Mouse (Mus musculus): ENCODE measurements around the gene Batf2. TPM values are rescaled to one million over a fixed set of nuclear protein-coding genes. Genes with fewer than 3 reads are reported as not detected.

Batf2 gene
- total and polyA plus RNA-seq, 2 experiments from 2014 or later, result 0.18 to 0.46 TPM

GRCm38 (mm10) chr19:6117986-6118676, 22.7 kb upstream of the Batf2 start, which contains the start of gene Sac3d1:
Sac3d1 (minus strand) TSS chr19:6118650.
- ATAC-seq (ENCODE audit: insufficient read depth, low read depth), result peak; percentile 85
- under 1% methylated on average over 62 of the region's 77 CpGs for WGBS
- Histone ChIP-seq H3K9ac (replicated peaks; ENCODE audit: low read depth, low read length) (peak within 1 kb of the TSS; percentile 79), H3K4me2 (ENCODE audit: low read depth, low read length) (peak within 1 kb of the TSS; percentile 98), H3K4me1 (ENCODE audit: control insufficient read depth, insufficient read depth) (peaks cover 11% of the 10 kb centered on the region), H3K27me3 (ENCODE audit: control insufficient read depth, insufficient read depth, low read length) (no peaks in the 10 kb centered on the region), H3K27ac (ENCODE audit: low read depth) (peak within 1 kb of the TSS; percentile 92), H3K4me3 (ENCODE audit: low read depth, low read length) (peak within 1 kb of the TSS; percentile 64), H3K9me3 (replicated peaks; ENCODE audit: control insufficient read depth, low read length) (no peaks in the 10 kb centered on the region), H3K36me3 (replicated peaks; ENCODE audit: control insufficient read depth, insufficient read depth, low read length) (peaks cover 24% of the 10 kb centered on the region)
- no peak for TF ChIP-seq CTCF (IDR thresholded peaks at IDR 0.05; ENCODE audit: low read depth)
- TF ChIP-seq EP300 (IDR thresholded peaks at IDR 0.05; ENCODE audit: low read depth), result peak; percentile 51; the same call in 1 of the 2 replicates
- DNase-seq (ENCODE audit: low spot score), result peak; percentile 85

GRCm38 (mm10) chr19:6118677-6119185, 22.1 kb upstream of the Batf2 start:
- H3K4me3 ChIP-seq (ENCODE audit: low read depth, low read length), result peak overlapping the region; percentile 64
- H3K9me3 ChIP-seq (replicated peaks; ENCODE audit: control insufficient read depth, low read length), result no peaks in the 10 kb centered on the region
- peak; percentile 1; the same call in 1 of the 2 replicates for ATAC-seq (ENCODE audit: insufficient read depth, low read depth)
- peak overlapping the region; percentile 79 for H3K9ac ChIP-seq (replicated peaks; ENCODE audit: low read depth, low read length)
- no peak for DNase-seq (ENCODE audit: low spot score)
- 2% methylated on average over 8 of the region's 8 CpGs for WGBS
- H3K4me1 ChIP-seq (ENCODE audit: control insufficient read depth, insufficient read depth), result peaks cover 11% of the 10 kb centered on the region
- TF ChIP-seq CTCF (IDR thresholded peaks at IDR 0.05; ENCODE audit: low read depth) (no peak), EP300 (IDR thresholded peaks at IDR 0.05; ENCODE audit: low read depth) (no peak)
- H3K4me2 ChIP-seq (ENCODE audit: low read depth, low read length), result peak overlapping the region; percentile 98
- H3K27ac ChIP-seq (ENCODE audit: low read depth), result peak overlapping the region; percentile 92
- H3K27me3 ChIP-seq (ENCODE audit: control insufficient read depth, insufficient read depth, low read length), result no peaks in the 10 kb centered on the region
- H3K36me3 ChIP-seq (replicated peaks; ENCODE audit: control insufficient read depth, insufficient read depth, low read length), result peaks cover 24% of the 10 kb centered on the region

- no peak overlapping the region for H3K9ac ChIP-seq (replicated peaks; ENCODE audit: low read depth, low read length)
- H3K4me3 ChIP-seq (ENCODE audit: low read depth, low read length), result no peak overlapping the region
- ATAC-seq (ENCODE audit: insufficient read depth, low read depth) (no peak), DNase-seq (ENCODE audit: low spot score) (no peak)
- no peak overlapping the region for H3K4me2 ChIP-seq (ENCODE audit: low read depth, low read length)
- no peaks in the 10 kb centered on the region for H3K9me3 ChIP-seq (replicated peaks; ENCODE audit: control insufficient read depth, low read length)
- peaks cover 7% of the 10 kb centered on the region for H3K4me1 ChIP-seq (ENCODE audit: control insufficient read depth, insufficient read depth)
- H3K27me3 ChIP-seq (ENCODE audit: control insufficient read depth, insufficient read depth, low read length), result no peaks in the 10 kb centered on the region
- H3K27ac ChIP-seq (ENCODE audit: low read depth), result no peak overlapping the region
- H3K36me3 ChIP-seq (replicated peaks; ENCODE audit: control insufficient read depth, insufficient read depth, low read length), result 0 out of 2 replicates have a peak, but pooled peaks cover 4% of the 10 kb centered on the region
- 38% methylated on average over 19 of the region's 19 CpGs for WGBS
- TF ChIP-seq EP300 (IDR thresholded peaks at IDR 0.05; ENCODE audit: low read depth) (no peak), CTCF (IDR thresholded peaks at IDR 0.05; ENCODE audit: low read depth) (no peak)
Measured at GRCm38 (mm10) chr19:6121761-6122160, 19.0 kb upstream of the Batf2 start.

- Histone ChIP-seq H3K27ac (ENCODE audit: low read depth) (no peak overlapping the region), H3K4me3 (ENCODE audit: low read depth, low read length) (no peak overlapping the region), H3K4me2 (ENCODE audit: low read depth, low read length) (no peak overlapping the region), H3K36me3 (replicated peaks; ENCODE audit: control insufficient read depth, insufficient read depth, low read length) (0 out of 2 replicates have a peak, but pooled peaks cover 4% of the 10 kb centered on the region), H3K9me3 (replicated peaks; ENCODE audit: control insufficient read depth, low read length) (no peaks in the 10 kb centered on the region), H3K9ac (replicated peaks; ENCODE audit: low read depth, low read length) (no peak overlapping the region), H3K4me1 (ENCODE audit: control insufficient read depth, insufficient read depth) (no peaks in the 10 kb centered on the region; the same call in 1 of the 2 replicates), H3K27me3 (ENCODE audit: control insufficient read depth, insufficient read depth, low read length) (no peaks in the 10 kb centered on the region)
- DNase-seq (ENCODE audit: low spot score), result no peak
- ATAC-seq (ENCODE audit: insufficient read depth, low read depth), result no peak
- TF ChIP-seq EP300 (IDR thresholded peaks at IDR 0.05; ENCODE audit: low read depth) (no peak), CTCF (IDR thresholded peaks at IDR 0.05; ENCODE audit: low read depth) (no peak)
- WGBS, result 75% methylated on average over 8 of the region's 8 CpGs
Measured at GRCm38 (mm10) chr19:6123330-6123729, 17.5 kb upstream of the Batf2 start.

- Histone ChIP-seq H3K4me2 (ENCODE audit: low read depth, low read length) (no peak overlapping the region), H3K27me3 (ENCODE audit: control insufficient read depth, insufficient read depth, low read length) (no peaks in the 10 kb centered on the region), H3K4me3 (ENCODE audit: low read depth, low read length) (no peak overlapping the region), H3K4me1 (ENCODE audit: control insufficient read depth, insufficient read depth) (no peaks in the 10 kb centered on the region; the same call in 1 of the 2 replicates), H3K9me3 (replicated peaks; ENCODE audit: control insufficient read depth, low read length) (no peaks in the 10 kb centered on the region), H3K27ac (ENCODE audit: low read depth) (no peak overlapping the region), H3K36me3 (replicated peaks; ENCODE audit: control insufficient read depth, insufficient read depth, low read length) (0 out of 2 replicates have a peak, but pooled peaks cover 4% of the 10 kb centered on the region), H3K9ac (replicated peaks; ENCODE audit: low read depth, low read length) (no peak overlapping the region)
- 70% methylated on average over 2 of the region's 2 CpGs for WGBS
- DNase-seq (ENCODE audit: low spot score) (no peak), ATAC-seq (ENCODE audit: insufficient read depth, low read depth) (no peak)
- TF ChIP-seq CTCF (IDR thresholded peaks at IDR 0.05; ENCODE audit: low read depth) (no peak), EP300 (IDR thresholded peaks at IDR 0.05; ENCODE audit: low read depth) (no peak)
Measured at GRCm38 (mm10) chr19:6124898-6125297, 15.9 kb upstream of the Batf2 start.

Data from heart, postnatal 0 days (tissue).